Mouse (Mus musculus) bone marrow macrophage, adult 2 months (primary cell): ENCODE results near the gene 2310034G01Rik.

Source experiments
- CTCF ChIP-seq: IDR thresholded peaks from 2 replicates; pipeline ENCODE4 v1.5.1; 2012; ENCODE audit warnings: low read depth, mild to moderate bottlenecking, low read length, moderate library complexity
- POLR2A ChIP-seq: IDR thresholded peaks from 2 replicates; pipeline ENCODE4 v1.6.1; 2012; ENCODE audit warnings: mild to moderate bottlenecking, low read depth, low read length, borderline replicate concordance

- TF ChIP-seq POLR2A (no peak), CTCF (no peak)
Measured at GRCm38 (mm10) chr19:46317546-46317885, 32.6 kb downstream of the 2310034G01Rik start.
